Mouse (Mus musculus): ENCODE results near the gene AI597479. TPM values are rescaled to one million over a fixed set of nuclear protein-coding genes. Genes with fewer than 3 reads are reported as not detected.

AI597479 gene
- 10 to 100 TPM; 14.2 to 20.9 TPM for total RNA-seq (2021)
- long read RNA-seq, experiment 1, transcript AI597479-201 (4 exons, 3,458 nt): major isoform, 48 of 50 reads
- long read RNA-seq, experiment 1, partial matches to known transcripts: 2 of 50 reads
- long read RNA-seq, experiment 1, other reads (novel, unspliced or antisense): 0 of 50 reads
- long read RNA-seq, experiment 2, transcript AI597479-201 (4 exons, 3,458 nt): major isoform, 31 of 31 reads
- long read RNA-seq, experiment 2, partial matches to known transcripts: 0 of 31 reads
- long read RNA-seq, experiment 2, other reads (novel, unspliced or antisense): 0 of 31 reads

DNA sequence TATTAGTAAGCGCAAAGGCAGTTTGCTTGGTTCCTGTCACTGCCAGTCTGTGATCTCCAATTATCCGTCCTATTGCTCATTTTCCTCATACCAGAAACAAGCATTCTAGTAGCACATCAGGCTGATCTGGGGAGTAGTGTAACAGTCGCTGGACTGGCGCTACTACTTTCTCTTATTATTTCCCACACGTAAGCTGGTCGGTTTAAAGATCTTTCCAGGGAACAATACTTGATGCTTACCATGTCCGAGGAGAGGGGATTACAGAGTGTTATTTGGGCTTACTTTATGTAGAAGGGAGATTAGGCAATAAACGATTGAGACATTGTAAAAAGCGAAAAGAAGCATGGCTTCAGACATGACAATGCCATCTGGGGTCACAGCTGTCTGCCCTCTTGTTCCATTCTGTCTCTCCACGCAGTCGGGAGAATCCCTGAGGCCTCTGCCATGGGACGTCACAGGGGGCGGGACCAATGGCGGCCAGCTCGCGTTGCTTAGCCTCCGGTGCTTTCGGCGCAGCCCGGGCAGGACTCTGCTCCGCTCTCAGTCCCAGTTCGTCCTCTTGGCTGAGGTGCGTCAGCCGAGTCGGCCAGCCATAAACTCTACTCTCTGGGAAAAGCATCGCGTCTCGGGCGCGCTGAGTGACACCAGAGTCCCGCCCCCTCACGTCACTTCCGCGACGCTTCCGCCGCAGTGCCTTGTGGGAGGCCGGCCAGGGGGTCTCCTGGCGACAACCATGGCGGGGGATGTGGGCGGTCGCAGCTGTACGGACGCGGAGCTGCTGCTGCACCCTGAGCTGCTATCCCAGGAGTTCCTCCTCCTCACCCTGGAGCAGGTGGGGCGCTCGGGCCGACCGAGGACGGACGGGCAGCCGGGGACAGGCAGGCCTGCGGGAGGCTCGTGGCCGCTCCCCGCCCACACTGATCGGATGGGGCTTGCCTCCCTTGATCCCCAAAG, at the start of gene AI597479, which contains the start of gene Tgfbrap1:
Gene AI597479, plus strand, starts transcription at position 680 of the 954 bp plus-strand sequence.
Gene Tgfbrap1, minus strand, starts transcription at position 607 of the 954 bp plus-strand sequence.
- no peak for TF ChIP-seq CTCF (IDR thresholded peaks at IDR 0.05)
- Histone ChIP-seq H3K4me3 (peak within 1 kb of the TSS; percentile 83), H3K27ac (peak within 1 kb of the TSS; percentile 95)
- intact Hi-C loops (cut with DNase I): no loop called here
- DNase-seq: peak; percentile 94

DNA sequence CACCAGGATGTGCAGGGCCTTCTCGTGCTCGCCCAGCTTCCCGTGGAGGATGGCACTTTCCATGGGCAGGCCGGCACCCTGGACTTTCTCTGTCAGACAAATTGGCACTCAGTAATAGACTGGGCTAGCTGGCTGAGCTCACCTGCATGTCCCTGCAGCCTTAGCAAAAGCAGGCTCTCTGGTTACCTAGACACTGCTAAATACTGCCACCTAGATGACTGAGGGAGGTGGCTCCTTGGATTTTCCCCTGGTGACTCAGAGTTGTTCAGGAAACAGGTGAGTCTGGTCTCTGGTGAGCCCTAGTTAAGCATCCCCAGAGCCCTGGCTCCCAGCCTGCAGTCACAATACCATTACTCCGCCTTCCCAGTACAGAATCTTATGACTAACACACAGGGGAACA, 46.6 kb upstream of the AI597479 start:
- intact Hi-C loops (cut with DNase I): no loop called here
- H3K27ac ChIP-seq: no peak overlapping the region
- no peak for DNase-seq
- no peak overlapping the region for H3K4me3 ChIP-seq
- TF ChIP-seq CTCF (IDR thresholded peaks at IDR 0.05): no peak

DNA sequence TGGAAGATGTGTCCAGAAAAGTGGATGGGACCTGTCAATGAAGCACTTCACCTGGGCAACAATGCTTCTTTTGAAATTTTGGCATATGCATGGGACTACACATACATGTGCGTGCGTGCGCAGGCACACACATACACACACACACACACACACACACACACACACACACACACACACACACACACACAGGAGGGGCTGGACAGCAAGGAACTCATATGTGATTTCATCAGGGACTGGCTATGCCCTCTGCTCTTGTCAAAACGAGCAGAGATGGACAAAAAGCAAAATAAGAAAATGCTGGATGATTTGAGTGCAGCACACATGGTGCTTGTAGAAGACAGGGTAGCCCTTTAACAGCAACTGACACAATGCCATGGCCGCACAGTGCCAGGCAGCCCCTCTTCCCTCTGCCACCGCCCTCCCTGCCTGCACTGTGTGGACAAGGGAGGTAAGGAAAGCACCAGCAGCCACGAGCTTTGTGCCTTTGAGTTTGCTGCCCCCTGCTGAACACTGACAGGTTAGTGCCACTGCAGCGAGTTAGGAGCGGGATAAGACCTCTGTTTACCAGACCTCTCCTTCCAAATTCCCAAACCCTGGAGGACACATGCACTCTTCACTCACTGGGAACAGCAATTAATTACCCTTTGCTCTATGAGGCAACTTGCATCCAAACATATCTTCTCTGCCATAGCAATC, 32.7 kb upstream of the AI597479 start:
- H3K4me3 ChIP-seq: no peak overlapping the region
- intact Hi-C loops (cut with DNase I): loop anchor here (5.0 kb wide), 1 partner anchor 153 kb away; no protein-coding TSS in a partner anchor
- H3K27ac ChIP-seq: no peak overlapping the region
- TF ChIP-seq CTCF (IDR thresholded peaks at IDR 0.05): peak; percentile 59
- peak; percentile 45 for DNase-seq

DNA sequence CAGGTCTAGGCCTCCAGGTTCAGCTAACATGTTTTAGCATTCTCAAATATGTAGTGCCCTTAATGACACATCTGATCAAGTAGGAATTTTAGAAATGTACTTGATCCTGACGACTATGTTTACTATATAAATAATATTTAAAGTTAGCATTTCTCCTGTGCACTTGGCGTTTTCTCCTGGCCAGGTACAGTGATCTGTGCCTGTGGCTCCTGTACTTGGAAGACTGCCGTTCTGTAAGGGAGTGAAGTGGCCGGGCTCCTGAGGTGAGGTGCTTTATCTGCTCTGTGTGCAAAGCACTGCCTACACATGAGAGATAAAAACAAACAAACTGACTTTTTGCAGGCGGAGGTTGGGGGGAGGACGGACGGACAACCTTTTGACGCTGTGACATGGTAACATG, 31.9 kb upstream of the AI597479 start:
- H3K4me3 ChIP-seq: no peak overlapping the region
- no peak for DNase-seq
- H3K27ac ChIP-seq: no peak overlapping the region
- no peak for TF ChIP-seq CTCF (IDR thresholded peaks at IDR 0.05)
- intact Hi-C loops (cut with DNase I): loop anchor here (5.0 kb wide), 1 partner anchor 154 kb away; no protein-coding TSS in a partner anchor

DNA sequence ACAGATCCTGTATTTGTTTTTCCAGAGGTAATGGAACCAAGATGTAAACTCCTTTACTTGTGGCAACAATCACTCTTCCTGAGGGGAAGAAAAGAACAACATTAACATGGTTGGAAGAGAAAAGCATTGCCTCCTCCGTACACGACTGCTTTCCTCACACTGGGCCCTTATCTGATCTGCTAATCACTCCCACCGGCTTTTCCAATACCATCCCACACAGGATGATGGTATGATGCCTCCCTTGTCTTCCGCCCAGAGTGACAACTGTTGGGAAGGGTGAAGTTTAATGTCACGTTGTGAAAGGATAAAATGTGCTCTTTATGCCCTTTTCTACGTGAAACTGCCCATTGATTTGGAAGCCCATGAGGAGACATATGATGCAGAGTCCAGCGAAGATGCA, 31.0 kb upstream of the AI597479 start:
- H3K4me3 ChIP-seq: no peak overlapping the region
- no peak overlapping the region for H3K27ac ChIP-seq
- no peak for DNase-seq
- intact Hi-C loops (cut with DNase I): loop anchor here (5.0 kb wide), 1 partner anchor 155 kb away; no protein-coding TSS in a partner anchor
- no peak for TF ChIP-seq CTCF (IDR thresholded peaks at IDR 0.05)

DNA sequence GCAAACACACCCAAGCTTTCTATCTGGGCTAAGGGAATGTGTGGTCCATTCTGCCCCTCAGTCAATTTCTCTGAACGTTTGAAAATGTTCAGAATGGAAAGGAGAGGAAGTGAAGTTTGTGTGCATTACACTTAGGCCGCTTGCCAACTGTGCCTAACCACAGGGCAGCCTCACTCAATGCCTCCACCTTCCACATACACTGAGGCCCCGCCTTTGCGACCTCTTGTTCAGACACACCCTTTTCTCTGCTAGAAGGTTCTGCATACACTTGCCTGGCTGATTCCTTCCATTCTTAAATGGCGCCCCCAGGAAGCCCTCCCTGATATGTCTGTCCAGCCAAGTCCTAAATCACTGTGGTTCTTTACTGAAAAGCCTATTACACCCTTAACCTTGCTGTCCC, 27.8 kb upstream of the AI597479 start:
- TF ChIP-seq CTCF (IDR thresholded peaks at IDR 0.05): no peak
- H3K4me3 ChIP-seq: no peak overlapping the region
- no peak for DNase-seq
- intact Hi-C loops (cut with DNase I): no loop called here
- H3K27ac ChIP-seq: no peak overlapping the region

DNA sequence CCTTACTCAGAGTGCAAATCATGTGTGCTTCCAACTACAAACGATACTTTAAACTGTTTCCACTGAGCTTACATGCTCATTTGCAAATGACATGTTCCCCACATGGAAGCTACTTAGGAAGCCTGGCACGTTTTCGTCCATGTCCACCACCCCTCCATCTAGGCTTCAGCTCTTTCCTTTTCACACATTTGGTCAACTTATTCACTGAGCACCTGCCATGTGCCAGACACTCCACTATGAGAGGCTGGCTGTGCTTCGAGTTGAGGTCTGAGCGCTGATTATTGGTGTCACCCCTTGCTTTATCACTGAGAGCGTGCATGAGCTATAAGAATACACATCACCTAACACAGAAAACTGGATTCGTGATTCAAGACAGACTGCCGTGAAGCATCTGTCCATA, 26.5 kb upstream of the AI597479 start:
- Histone ChIP-seq H3K4me3 (no peak overlapping the region), H3K27ac (no peak overlapping the region)
- intact Hi-C loops (cut with DNase I): no loop called here
- no peak for TF ChIP-seq CTCF (IDR thresholded peaks at IDR 0.05)
- DNase-seq: no peak

DNA sequence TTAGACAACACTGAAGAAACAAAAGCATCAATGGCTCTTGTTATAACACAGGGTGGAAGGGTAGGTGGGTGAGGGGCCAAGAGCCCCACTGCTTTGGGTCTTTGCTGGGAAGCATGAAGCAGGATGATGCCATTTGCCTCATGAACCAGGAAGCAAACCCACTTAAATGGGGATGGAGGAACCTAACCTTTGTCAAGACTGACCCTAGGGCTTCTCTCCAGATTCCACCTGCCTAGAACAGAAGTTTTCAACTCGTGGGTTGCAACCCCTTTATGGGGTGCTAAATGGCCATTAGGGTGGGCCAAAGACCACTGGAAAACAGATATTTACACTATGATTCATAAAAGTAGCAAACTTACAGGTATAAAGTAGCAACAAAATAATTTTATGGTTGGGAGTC, 25.9 kb upstream of the AI597479 start:
- no peak overlapping the region for H3K27ac ChIP-seq
- no peak for TF ChIP-seq CTCF (IDR thresholded peaks at IDR 0.05)
- no peak for DNase-seq
- H3K4me3 ChIP-seq: no peak overlapping the region
- intact Hi-C loops (cut with DNase I): no loop called here

DNA sequence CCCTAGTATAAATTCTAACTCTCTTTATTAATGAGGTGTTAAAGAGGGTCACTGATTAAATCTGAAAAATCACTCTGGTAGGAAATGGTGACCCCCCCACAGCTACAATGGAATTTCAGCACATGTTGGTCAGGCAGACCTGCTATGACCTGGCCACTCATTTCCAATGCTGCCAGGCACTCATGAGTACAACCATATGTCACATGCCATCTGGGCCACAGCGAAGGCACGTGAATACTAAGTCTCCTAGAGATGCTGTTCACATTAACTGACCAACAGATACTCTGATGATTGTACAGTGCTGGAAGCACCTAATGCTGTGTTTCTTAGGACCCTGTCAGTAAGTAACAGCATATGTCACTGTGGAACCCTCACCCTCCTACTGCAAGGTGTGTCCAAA, 23.7 kb upstream of the AI597479 start:
- intact Hi-C loops (cut with DNase I): no loop called here
- no peak for DNase-seq
- H3K4me3 ChIP-seq: no peak overlapping the region
- no peak overlapping the region for H3K27ac ChIP-seq
- TF ChIP-seq CTCF (IDR thresholded peaks at IDR 0.05): no peak

DNA sequence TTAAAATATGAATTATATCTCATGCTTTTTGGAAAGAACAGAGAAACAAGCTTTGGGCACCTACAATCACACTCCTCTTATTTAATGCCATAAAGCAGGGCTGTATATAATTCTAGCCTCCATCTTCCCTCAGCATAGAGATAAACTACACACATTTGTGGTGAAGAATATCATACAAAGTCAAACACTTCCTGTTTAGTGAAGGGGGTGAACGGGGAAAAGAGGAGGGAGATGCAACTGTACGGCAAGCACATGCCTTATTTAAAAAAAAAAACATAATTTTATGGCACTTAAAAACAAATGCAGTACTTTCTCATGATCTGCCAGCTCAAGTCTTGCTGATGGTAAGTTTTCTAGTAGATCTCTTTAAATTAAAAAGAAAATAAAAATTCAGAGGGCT, 20.4 kb upstream of the AI597479 start:
- intact Hi-C loops (cut with DNase I): no loop called here
- TF ChIP-seq CTCF (IDR thresholded peaks at IDR 0.05): no peak

DNA sequence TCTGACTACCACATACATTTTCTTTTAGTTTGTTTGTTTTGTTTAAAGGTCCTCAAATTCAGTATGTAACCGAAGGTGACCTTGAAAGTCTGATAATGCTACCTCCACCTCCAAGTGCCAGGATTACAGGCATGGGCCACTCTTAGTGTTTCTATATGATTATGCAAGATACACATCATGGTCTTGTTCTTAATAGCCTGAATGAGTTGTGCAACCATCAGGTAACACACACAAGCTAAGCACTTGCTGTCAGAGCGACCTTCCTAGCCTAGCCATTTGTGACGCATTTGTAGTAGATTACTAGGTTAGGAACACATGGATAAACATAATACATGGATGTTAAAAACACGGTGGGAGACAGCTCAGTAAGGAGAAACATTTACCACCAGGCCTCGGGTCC, 15.6 kb upstream of the AI597479 start:
- H3K27ac ChIP-seq: no peak overlapping the region
- no peak for DNase-seq
- intact Hi-C loops (cut with DNase I): no loop called here
- H3K4me3 ChIP-seq: no peak overlapping the region
- TF ChIP-seq CTCF (IDR thresholded peaks at IDR 0.05): no peak

More for the DNA sequence above, 20.4 kb upstream of the AI597479 start:
- Histone ChIP-seq H3K27ac (no peak overlapping the region), H3K4me3 (no peak overlapping the region)
- DNase-seq: no peak

DNA sequence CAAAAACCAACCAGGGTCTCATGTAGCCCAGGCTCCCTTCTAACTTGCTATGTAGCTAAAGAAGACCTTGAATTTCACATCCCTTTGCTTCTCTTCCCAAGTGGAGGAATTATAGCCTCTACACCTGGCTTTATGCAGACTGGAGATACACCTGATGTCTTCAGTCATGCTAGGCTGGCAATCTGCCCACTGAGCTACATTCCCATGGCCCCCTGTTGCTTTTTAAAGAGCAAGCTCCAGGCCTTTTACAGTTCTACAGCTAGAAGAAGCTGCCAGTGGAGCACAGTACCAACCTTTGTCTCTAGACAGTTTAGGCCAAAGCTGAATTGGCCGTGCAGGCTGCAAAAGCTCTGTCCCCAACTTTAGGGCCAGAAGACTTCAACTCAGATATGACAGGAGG, 8.1 kb upstream of the AI597479 start:
- H3K27ac ChIP-seq: no peak overlapping the region
- no peak overlapping the region for H3K4me3 ChIP-seq
- TF ChIP-seq CTCF (IDR thresholded peaks at IDR 0.05): no peak
- intact Hi-C loops (cut with DNase I): no loop called here
- no peak for DNase-seq
